Mouse (Mus musculus): ENCODE results near the gene Bhlha15. TPM values are rescaled to one million over a fixed set of nuclear protein-coding genes. Genes with fewer than 3 reads are reported as not detected.

Gene Bhlha15
- 0.48 and 0.71 TPM in 2 replicates for polyA plus RNA-seq (2015; fragmentation: Nextera tagmentation; extraction: Ambion mirVana)

DNA sequence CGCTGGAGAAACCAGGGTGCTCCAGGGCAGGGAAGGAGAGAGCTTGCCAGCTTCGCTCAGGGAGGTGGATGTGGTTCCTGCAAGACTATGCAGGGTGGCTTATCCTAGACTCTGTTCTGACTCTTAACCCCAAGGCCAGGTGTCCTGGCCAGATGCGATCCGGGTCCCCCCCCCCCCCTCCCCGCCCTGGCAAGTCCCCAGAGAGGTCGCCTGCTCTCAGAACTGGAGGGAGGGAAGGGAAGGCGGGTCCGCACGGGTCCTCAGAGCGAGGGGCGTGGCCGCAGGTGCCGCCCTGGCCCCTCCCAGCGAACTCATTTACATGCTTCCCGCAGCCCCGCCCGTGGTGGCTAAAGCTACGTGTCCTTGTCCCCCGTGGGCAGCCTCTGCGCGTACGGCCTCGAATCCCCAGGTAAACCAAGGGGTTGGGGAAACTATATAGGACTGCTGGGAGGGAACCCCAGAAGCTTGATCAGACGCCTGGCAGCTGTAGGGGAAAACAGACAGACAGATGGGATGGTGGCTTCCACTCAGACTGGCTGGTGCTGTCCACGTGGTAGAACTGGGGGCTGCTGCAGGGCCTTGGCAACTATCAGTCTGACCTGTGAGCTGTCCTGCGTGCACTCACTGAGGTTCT lies at the start of gene Bhlha15:
Bhlha15 (plus strand) TSS at position 337 of the 634 bp plus-strand sequence.
- no peak within 1 kb of the TSS for H3K9ac ChIP-seq
- H3K9me3 ChIP-seq (replicated peaks) = no peaks in the 10 kb centered on the region
- ATAC-seq (replicated peaks; ENCODE audit: low FRiP score) = peak; percentile 76
- peaks cover 14% of the 10 kb centered on the region for H3K36me3 ChIP-seq
- H3K4me1 ChIP-seq = peaks cover 19% of the 10 kb centered on the region
- H3K4me3 ChIP-seq (replicated peaks) = peak within 1 kb of the TSS; percentile 28
- peak within 1 kb of the TSS; percentile 60 for H3K4me2 ChIP-seq
- H3K27me3 ChIP-seq = 0 out of 2 replicates have a peak, but pooled peaks cover 2% of the 10 kb centered on the region
- H3K27ac ChIP-seq = no peak within 1 kb of the TSS
- 4% methylated on average over 24 of the region's 26 CpGs for WGBS

DNA sequence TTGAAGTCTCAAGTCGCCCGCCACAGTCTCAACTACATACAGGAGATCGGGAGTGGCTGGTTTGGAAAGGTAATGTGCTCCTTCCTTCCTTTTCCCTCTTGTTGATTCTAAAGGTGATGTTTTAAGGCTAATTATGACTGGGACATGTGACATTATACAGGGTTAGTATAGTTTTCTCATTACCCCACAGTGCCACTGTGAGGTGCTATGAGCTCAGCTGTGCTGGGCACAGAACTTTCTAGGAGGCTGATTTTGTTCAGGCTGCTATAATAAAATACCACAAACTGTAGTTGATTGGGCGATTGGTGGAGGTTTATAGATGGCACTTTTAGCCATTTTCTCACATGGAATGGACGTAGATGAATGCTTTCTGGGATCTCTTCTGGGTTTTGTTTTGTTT lies 46.6 kb upstream of the Bhlha15 start:
- no peak for ATAC-seq (replicated peaks; ENCODE audit: low FRiP score)
- no peak overlapping the region for H3K9ac ChIP-seq
- H3K4me1 ChIP-seq = no peaks in the 10 kb centered on the region
- H3K27ac ChIP-seq = no peak overlapping the region
- peaks cover 49% of the 10 kb centered on the region for H3K36me3 ChIP-seq
- H3K4me3 ChIP-seq (replicated peaks) = no peak overlapping the region
- 94% methylated on average over 5 of the region's 5 CpGs for WGBS
- no peaks in the 10 kb centered on the region for H3K27me3 ChIP-seq
- no peak overlapping the region for H3K4me2 ChIP-seq
- no peaks in the 10 kb centered on the region for H3K9me3 ChIP-seq (replicated peaks)

DNA sequence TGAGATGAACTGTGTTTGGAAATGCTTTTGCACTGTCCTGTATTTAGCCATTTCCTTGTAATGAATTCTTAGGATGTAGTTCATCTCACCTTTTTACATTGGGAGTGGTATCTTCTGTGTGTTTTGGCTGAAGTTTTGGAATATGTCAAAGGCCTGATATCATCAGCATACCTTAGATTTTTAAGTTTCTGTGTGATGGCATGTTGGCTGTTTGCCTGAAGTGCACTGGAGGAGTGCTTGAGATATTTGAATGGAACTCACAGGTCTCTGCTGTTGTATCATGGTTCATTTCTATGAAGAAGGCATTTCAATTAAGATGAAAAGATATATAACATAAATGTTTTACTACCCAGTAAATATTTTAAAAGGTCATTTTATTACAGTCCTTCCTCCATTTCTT lies 43.2 kb upstream of the Bhlha15 start:
- ATAC-seq (replicated peaks; ENCODE audit: low FRiP score) = no peak

DNA sequence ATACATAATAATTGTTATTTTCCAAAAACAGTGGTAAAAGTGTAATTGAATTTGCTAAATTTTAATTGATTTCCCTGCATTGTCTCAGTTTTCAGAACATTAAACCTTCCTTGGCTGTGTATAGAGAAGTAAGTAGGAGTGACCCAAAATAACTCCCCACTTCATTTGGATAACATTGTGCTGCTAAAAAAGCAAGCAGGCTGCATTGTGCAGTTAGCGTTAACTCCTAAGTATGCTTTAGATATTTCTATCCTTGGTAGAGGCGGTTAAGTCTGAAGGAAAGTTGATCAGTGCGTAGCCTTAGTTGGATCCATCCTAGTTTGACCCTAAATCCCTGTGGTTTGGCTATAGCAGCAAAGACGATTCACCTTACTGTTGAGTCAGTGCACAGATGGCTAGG lies 40.6 kb upstream of the Bhlha15 start:
- no peak for ATAC-seq (replicated peaks; ENCODE audit: low FRiP score)
- Histone ChIP-seq H3K4me3 (replicated peaks) (no peak overlapping the region), H3K27me3 (no peaks in the 10 kb centered on the region), H3K27ac (no peak overlapping the region), H3K9ac (no peak overlapping the region), H3K36me3 (peaks cover 61% of the 10 kb centered on the region), H3K4me1 (no peaks in the 10 kb centered on the region), H3K4me2 (no peak overlapping the region), H3K9me3 (replicated peaks) (no peaks in the 10 kb centered on the region)
- WGBS = 95% methylated on average over 4 of the region's 4 CpGs

More for the DNA sequence above, 43.2 kb upstream of the Bhlha15 start:
- no peak overlapping the region for H3K4me3 ChIP-seq (replicated peaks)
- peaks cover 60% of the 10 kb centered on the region for H3K36me3 ChIP-seq
- H3K9me3 ChIP-seq (replicated peaks) = no peaks in the 10 kb centered on the region
- H3K9ac ChIP-seq = no peak overlapping the region
- no peak overlapping the region for H3K4me2 ChIP-seq
- H3K4me1 ChIP-seq = no peaks in the 10 kb centered on the region
- no peaks in the 10 kb centered on the region for H3K27me3 ChIP-seq
- no peak overlapping the region for H3K27ac ChIP-seq

DNA sequence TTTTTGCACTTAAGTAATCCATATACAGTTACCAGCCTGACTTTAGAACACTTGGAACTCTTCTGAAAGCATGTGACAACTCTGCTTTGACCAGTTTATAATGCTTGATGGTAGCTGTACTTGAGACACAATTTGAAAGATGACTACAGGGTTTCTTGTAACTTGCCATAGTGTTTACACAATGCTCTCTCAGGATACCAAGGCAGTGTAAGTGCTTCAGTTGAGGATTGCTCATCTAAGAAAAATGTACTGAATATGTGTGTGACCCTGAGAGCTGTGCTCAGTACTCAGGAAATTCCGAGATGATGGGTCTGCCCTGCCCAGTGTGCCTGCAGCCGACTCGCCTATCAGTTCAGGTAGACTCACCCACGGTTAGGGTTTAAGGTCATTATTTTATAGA lies 38.8 kb upstream of the Bhlha15 start:
- WGBS = 85% methylated on average over 4 of the region's 4 CpGs
- H3K27me3 ChIP-seq = no peaks in the 10 kb centered on the region
- no peak for ATAC-seq (replicated peaks; ENCODE audit: low FRiP score)
- H3K36me3 ChIP-seq = peaks cover 50% of the 10 kb centered on the region
- no peaks in the 10 kb centered on the region for H3K4me1 ChIP-seq
- no peak overlapping the region for H3K4me2 ChIP-seq
- no peak overlapping the region for H3K27ac ChIP-seq
- no peak overlapping the region for H3K9ac ChIP-seq
- no peak overlapping the region for H3K4me3 ChIP-seq (replicated peaks)
- no peaks in the 10 kb centered on the region for H3K9me3 ChIP-seq (replicated peaks)

DNA sequence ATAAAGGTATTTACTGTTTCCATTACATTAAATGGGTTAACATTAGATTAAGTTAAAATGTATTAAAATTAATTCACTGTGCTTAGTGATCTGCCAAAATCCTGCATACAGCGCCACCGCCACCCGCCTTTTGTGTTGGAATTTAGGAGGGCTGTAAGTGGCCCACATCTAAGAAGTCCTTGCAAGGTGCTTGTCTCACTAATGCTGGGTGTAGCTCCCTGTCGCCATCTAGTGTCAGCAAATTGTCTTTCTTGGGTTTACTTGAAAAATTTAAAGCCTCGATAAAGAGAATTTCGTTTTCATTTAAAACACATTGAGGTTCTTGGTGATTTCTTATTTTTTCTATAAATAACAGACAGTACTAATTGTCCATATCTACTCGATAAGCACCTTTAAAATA lies 35.6 kb upstream of the Bhlha15 start:
- Histone ChIP-seq H3K4me2 (no peak overlapping the region), H3K36me3 (peaks cover 54% of the 10 kb centered on the region), H3K4me1 (peaks cover 16% of the 10 kb centered on the region), H3K9me3 (replicated peaks) (no peaks in the 10 kb centered on the region), H3K27me3 (no peaks in the 10 kb centered on the region), H3K4me3 (replicated peaks) (no peak overlapping the region), H3K9ac (no peak overlapping the region), H3K27ac (no peak overlapping the region)
- 29% methylated on average over 7 of the region's 7 CpGs for WGBS
- no peak for ATAC-seq (replicated peaks; ENCODE audit: low FRiP score)

DNA sequence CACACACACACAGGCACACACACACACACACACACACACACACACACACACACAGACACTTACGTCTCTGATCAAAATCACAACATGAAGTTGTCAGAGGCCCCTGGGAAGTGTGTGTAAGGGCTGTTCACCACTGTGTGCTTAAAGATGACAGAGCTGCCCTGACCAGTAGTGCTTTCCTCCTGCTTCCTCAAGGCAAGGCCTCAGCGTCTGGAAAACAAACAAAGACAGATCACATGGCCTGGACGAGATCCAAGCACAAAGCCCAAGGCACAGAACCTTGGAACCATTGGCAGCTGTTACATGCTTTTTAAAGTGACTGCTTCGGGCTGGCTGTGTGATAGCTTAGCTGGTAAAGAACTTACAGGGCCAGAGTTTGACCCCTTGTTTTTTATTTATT lies 31.5 kb upstream of the Bhlha15 start:
- peak; percentile 66; the same call in 1 of the 2 replicates for ATAC-seq (replicated peaks; ENCODE audit: low FRiP score)
- peaks cover 37% of the 10 kb centered on the region for H3K36me3 ChIP-seq
- 23% methylated on average over 4 of the region's 4 CpGs for WGBS
- no peaks in the 10 kb centered on the region for H3K27me3 ChIP-seq
- H3K9ac ChIP-seq = no peak overlapping the region
- H3K4me3 ChIP-seq (replicated peaks) = no peak overlapping the region
- H3K9me3 ChIP-seq (replicated peaks) = no peaks in the 10 kb centered on the region
- H3K4me1 ChIP-seq = peaks cover 16% of the 10 kb centered on the region
- peak overlapping the region; percentile 68 for H3K27ac ChIP-seq
- no peak overlapping the region for H3K4me2 ChIP-seq

DNA sequence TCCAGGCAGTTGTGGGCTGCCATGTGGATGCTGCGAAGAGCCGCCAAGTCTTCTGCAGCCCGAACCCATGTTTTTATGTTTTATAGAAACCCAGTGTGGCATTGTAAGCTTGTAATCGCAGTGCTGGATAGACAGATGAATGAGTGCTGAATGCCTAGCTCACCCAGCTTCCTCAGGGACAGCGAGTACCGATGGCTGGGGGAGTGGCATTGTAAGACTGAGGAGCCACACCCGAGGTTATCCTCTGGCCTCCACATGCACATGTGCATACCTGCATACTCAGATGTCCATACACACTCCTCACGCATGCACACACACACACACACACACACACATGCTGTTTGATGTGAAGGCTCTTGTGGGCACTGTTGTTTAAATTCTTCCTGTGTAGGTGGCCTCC lies 30.9 kb upstream of the Bhlha15 start:
- Histone ChIP-seq H3K9ac (no peak overlapping the region), H3K4me2 (no peak overlapping the region), H3K4me3 (replicated peaks) (no peak overlapping the region), H3K4me1 (peaks cover 16% of the 10 kb centered on the region), H3K9me3 (replicated peaks) (no peaks in the 10 kb centered on the region), H3K27me3 (no peaks in the 10 kb centered on the region), H3K36me3 (peaks cover 42% of the 10 kb centered on the region), H3K27ac (peak overlapping the region; percentile 68)
- 93% methylated on average over 8 of the region's 8 CpGs for WGBS
- ATAC-seq (replicated peaks; ENCODE audit: low FRiP score) = no peak

DNA sequence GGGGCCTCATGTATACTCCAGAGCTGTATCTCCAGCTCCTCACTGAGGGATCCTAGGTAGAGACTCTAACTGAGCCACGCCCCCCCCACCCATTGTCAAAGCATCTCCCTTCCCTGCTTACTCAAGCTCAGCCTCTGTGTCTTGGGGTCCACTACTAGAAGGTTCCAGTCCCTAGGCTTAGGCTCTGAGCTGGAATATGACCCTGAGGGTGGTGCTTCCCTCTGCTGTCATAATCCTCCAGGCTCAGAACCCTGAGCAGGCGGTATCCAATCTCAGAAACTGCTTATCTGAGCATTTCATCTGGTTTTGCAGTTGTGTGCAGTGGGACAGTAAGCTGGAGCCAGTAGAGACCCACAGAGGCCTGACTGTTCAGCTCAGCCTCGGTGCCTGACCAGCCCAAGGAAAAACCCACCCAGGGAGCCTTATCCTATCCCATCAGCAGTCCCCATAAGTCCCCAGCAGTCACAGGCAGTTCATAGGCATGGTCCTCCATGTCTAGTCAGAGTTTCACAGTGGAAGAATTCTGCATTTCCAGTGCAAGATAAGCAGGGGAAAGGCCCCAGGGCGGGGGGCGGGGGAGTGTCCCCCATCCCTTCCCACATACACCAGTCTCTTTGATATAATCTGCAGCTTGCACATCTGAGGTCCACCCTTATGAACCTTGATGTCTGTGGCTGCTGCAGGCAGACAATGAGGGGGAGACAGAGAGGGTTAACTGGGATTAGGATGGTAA lies 27.8 kb upstream of the Bhlha15 start:
- 76% methylated on average over 5 of the region's 5 CpGs for WGBS
- Histone ChIP-seq H3K36me3 (peaks cover 55% of the 10 kb centered on the region), H3K9ac (no peak overlapping the region), H3K9me3 (replicated peaks) (no peaks in the 10 kb centered on the region), H3K4me2 (no peak overlapping the region), H3K27ac (peak overlapping the region; percentile 61), H3K27me3 (no peaks in the 10 kb centered on the region), H3K4me1 (peaks cover 10% of the 10 kb centered on the region), H3K4me3 (replicated peaks) (no peak overlapping the region)
- ATAC-seq (replicated peaks; ENCODE audit: low FRiP score) = 0 out of 2 replicates have a peak, but pooled peaks have one; percentile 46

DNA sequence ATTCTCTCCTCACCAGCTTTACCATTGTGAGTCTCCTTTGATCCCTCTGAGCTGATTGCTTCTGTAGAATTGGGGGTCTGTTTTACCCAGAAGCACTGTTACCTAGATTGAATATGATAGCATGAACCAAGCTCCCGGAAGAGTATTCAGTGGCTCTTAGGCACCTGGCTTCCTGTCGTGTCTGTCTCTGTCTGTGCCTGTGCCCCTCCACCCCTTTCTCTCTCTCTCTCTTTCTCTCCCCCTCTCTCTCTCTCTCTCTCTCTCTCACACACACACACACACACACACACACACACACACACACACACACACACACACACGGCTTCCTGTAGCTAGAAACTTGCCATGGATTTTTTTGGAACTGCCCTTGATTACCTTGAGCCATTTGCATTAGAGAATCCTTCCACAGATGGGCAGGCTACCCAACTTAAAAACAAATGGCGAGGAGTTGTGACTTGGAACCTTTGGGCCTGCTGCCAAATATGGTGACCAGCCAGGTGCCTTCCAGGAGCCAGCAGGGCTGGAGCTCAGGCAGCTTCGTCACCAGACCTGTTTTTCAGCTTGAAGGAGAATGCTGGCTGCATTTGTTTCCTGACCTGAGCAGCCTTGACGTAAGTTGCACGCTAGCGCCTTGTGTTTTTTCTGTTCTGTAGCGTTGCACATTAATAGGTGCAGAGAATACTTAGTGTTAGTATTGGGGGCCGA lies 27.1 kb upstream of the Bhlha15 start:
- Histone ChIP-seq H3K4me2 (no peak overlapping the region), H3K9ac (no peak overlapping the region), H3K27me3 (no peaks in the 10 kb centered on the region), H3K9me3 (replicated peaks) (no peaks in the 10 kb centered on the region), H3K27ac (peak overlapping the region; percentile 61), H3K36me3 (peaks cover 49% of the 10 kb centered on the region), H3K4me3 (replicated peaks) (no peak overlapping the region), H3K4me1 (0 out of 2 replicates have a peak, but pooled peaks cover 7% of the 10 kb centered on the region)
- no peak for ATAC-seq (replicated peaks; ENCODE audit: low FRiP score)
- 72% methylated on average over 10 of the region's 10 CpGs for WGBS

DNA sequence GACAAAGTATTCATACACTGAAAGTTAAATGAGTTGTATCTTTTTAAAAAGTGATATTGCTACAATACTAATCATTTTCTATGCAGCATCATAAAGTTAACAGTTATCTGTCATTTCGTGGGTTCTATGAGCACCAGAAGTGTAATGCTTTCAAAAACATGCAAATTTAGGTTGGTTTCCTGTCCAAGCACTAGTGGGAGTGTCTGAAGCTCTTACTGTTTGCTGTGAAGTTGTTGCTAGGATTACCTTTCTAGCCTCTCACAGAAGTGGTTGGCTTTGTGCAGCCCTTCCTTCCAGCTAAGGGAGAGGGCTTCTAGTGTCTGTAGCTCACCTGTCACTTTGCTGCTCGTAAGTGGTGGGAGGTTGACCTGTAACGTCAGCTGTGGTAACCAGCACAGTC lies 24.3 kb upstream of the Bhlha15 start:
- H3K4me3 ChIP-seq (replicated peaks) = no peak overlapping the region
- no peak overlapping the region for H3K27ac ChIP-seq
- no peak for ATAC-seq (replicated peaks; ENCODE audit: low FRiP score)
- H3K36me3 ChIP-seq = peaks cover 39% of the 10 kb centered on the region
- H3K27me3 ChIP-seq = no peaks in the 10 kb centered on the region
- H3K9ac ChIP-seq = no peak overlapping the region
- no peaks in the 10 kb centered on the region for H3K9me3 ChIP-seq (replicated peaks)
- no peak overlapping the region for H3K4me2 ChIP-seq
- H3K4me1 ChIP-seq = no peaks in the 10 kb centered on the region
- 81% methylated on average over 3 of the region's 3 CpGs for WGBS

DNA sequence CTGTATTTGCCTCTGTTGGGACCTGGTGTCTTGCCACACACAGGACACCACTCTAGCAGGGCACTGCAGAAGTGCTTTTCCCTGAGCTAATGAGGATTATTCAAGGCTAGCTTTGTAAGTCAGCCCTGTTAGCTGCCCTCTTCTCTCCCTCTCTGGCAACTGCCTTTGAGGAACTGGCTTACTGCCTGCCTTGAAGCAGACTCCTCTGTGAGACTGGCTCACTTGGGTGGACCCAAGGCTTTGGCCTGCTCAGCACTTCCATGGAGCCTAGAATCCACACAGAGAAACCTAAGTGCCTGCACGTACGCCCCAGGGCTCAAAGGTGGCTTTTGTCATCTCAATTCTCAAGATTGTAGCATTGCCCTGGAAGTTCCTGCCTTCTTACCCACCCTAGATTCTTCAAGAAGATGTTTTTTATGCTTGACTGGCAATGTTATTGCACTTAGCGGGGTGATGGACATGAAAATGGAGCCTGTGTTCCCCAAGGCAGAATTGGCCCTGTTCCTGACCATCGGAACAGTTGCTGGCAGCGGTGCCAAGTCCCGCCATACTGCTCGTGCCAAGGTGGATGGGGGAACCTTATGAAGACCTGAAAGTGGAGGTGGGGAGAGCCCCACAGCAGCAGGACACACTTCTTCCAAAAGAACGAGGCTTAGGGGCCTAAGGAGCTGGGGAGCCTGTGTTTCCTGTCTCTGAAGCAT lies 20.7 kb upstream of the Bhlha15 start:
- Histone ChIP-seq H3K4me2 (no peak overlapping the region), H3K4me1 (no peaks in the 10 kb centered on the region), H3K36me3 (peaks cover 61% of the 10 kb centered on the region), H3K27me3 (no peaks in the 10 kb centered on the region), H3K4me3 (replicated peaks) (no peak overlapping the region), H3K9me3 (replicated peaks) (no peaks in the 10 kb centered on the region), H3K9ac (no peak overlapping the region), H3K27ac (no peak overlapping the region)
- ATAC-seq (replicated peaks; ENCODE audit: low FRiP score) = no peak
- 86% methylated on average over 8 of the region's 8 CpGs for WGBS

Measured in kidney, embryonic 15.5 days (tissue).